Mouse (Mus musculus) neural tube, embryonic 11.5 days (tissue): ENCODE measurements around the gene Pank2. TPM values are rescaled to one million over a fixed set of nuclear protein-coding genes. Genes with fewer than 3 reads are reported as not detected.
A peak's percentile ranks its signal among the peaks of the same experiment; 100 is the strongest.
"Not testable (repeated sequence)": the region's sequence is repeated elsewhere in the genome, so short reads cannot be mapped to it uniquely, and the experiment has no call there.

ENCODE experiments used
- ATAC-seq: fragments of 200-750 bp; cut with Nextera tagmentation; 2 replicates; pipeline ENCODE4 v1.8.0; 2017; ENCODE audit warnings: moderate number of reproducible peaks, mild to moderate bottlenecking, moderate TSS enrichment, moderate library complexity; ENCODE audit not compliant: insufficient read depth, low FRiP score, low TSS enrichment
- DNase-seq: peaks from one replicate; pipeline ENCODE4 v3.0.0-alpha.2; 2015; ENCODE audit warnings: low spot score
- H3K27ac ChIP-seq: fragments of 300-500 bp; sonication (generic); 2 replicates; pipeline ENCODE4 v1.5.1; 2014; ENCODE audit warnings: low read depth, mild to moderate bottlenecking, low read length
- H3K27me3 ChIP-seq: fragments of 300-500 bp; sonication (generic); 2 replicates; pipeline ENCODE4 v1.6.1; 2014; ENCODE audit warnings: mild to moderate bottlenecking, low read length, mixed read lengths; ENCODE audit not compliant: control insufficient read depth, insufficient read depth
- H3K36me3 ChIP-seq: fragments of 300-500 bp; sonication (generic); 2 replicates; pipeline ENCODE4 v1.6.1; 2014; ENCODE audit warnings: mild to moderate bottlenecking, low read length, moderate library complexity, mixed read lengths; ENCODE audit not compliant: control insufficient read depth, insufficient read depth
- H3K4me1 ChIP-seq: fragments of 300-500 bp; sonication (generic); 2 replicates; pipeline ENCODE4 v1.6.1; 2014; ENCODE audit warnings: low read length, mixed read lengths; ENCODE audit not compliant: control insufficient read depth, insufficient read depth
- H3K4me2 ChIP-seq: fragments of 300-500 bp; sonication (generic); 2 replicates; pipeline ENCODE4 v1.6.1; 2014; ENCODE audit warnings: low read depth, mild to moderate bottlenecking, moderate library complexity
- H3K4me3 ChIP-seq: fragments of 300-500 bp; sonication (generic); 2 replicates; pipeline ENCODE4 v1.5.1; 2014; ENCODE audit warnings: low read depth, low read length
- H3K9ac ChIP-seq: fragments of 300-500 bp; sonication (generic); 2 replicates; pipeline ENCODE4 v1.6.1; 2014; ENCODE audit warnings: mild to moderate bottlenecking, low read length
- H3K9me3 ChIP-seq: fragments of 300-500 bp; sonication (generic); 2 replicates; pipeline ENCODE4 v1.6.1; 2016; ENCODE audit warnings: low read length; ENCODE audit not compliant: control insufficient read depth
- WGBS: fragments of 180-500 bp; shearing (Covaris S2); extraction: QIAGEN DNeasy Blood & Tissue Kit; methylation state at CpG from one replicate; pipeline ENCODE4 v1.1.7; 2014; 5-methylcytosine and 5-hydroxymethylcytosine counted together
- polyA plus RNA-seq: library from polyadenylated mRNA; unstranded; fragments of >200 nt; fragmentation: Nextera tagmentation; extraction: Ambion mirVana; gene quantifications from 2 replicates; pipeline ENCODE4 v1.2.1, GENCODE M21; 2014

Pank2 gene
- polyA plus RNA-seq, 1 experiment from 2014 or later = 58.2 TPM

DNA sequence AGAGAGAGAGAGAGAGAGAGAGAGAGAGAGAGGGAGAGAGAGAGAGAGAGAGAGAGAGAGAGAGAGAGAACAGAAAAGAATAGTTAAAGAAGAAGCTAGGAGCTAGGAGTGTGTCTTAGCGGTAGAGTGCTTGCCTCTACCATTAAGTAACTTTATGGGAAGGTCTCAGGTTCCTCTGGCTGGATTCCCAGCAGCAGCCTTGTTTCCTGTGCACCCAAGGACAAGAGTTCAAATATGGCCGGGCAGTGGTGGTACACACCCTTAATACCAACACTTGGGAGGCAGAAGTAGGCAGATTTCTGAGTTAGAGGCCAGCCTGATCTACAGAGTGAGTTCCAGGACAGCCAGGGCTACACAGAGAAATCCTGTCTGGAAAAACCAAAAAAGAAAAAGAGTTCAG lies 35.6 kb upstream of the Pank2 start:
- not testable (repeated sequence) for H3K9me3 ChIP-seq, ATAC-seq, H3K27ac ChIP-seq, H3K9ac ChIP-seq, H3K4me3 ChIP-seq, DNase-seq, H3K27me3 ChIP-seq, H3K36me3 ChIP-seq, H3K4me2 ChIP-seq, H3K4me1 ChIP-seq
- 79% methylated on average over 2 of the region's 2 CpGs for WGBS

GRCm38 (mm10) chr2:131227243-131227642 lies 35.1 kb upstream of the Pank2 start:
- H3K27me3 ChIP-seq = no peaks in the 10 kb centered on the region
- WGBS = 94% methylated on average over 3 of the region's 3 CpGs
- no peak for ATAC-seq

GRCm38 (mm10) chr2:131232558-131232957 lies 29.7 kb upstream of the Pank2 start:
- H3K9me3 ChIP-seq = no peaks in the 10 kb centered on the region
- H3K27me3 ChIP-seq = no peaks in the 10 kb centered on the region
- H3K4me1 ChIP-seq = peaks cover 3% of the 10 kb centered on the region; the same call in 1 of the 2 replicates
- no peak overlapping the region for H3K4me2 ChIP-seq
- H3K27ac ChIP-seq = no peak overlapping the region
- no peak for ATAC-seq
- no peak overlapping the region for H3K9ac ChIP-seq
- no peak overlapping the region for H3K4me3 ChIP-seq
- H3K36me3 ChIP-seq = no peaks in the 10 kb centered on the region
- 87% methylated on average over 2 of the region's 2 CpGs for WGBS
- DNase-seq = no peak

More at GRCm38 (mm10) chr2:131227243-131227642, 35.1 kb upstream of the Pank2 start:
- no peaks in the 10 kb centered on the region for H3K9me3 ChIP-seq
- H3K27ac ChIP-seq = no peak overlapping the region
- H3K9ac ChIP-seq = no peak overlapping the region
- no peaks in the 10 kb centered on the region for H3K36me3 ChIP-seq
- no peak for DNase-seq
- no peak overlapping the region for H3K4me2 ChIP-seq
- H3K4me1 ChIP-seq = no peaks in the 10 kb centered on the region
- no peak overlapping the region for H3K4me3 ChIP-seq

- peaks cover 3% of the 10 kb centered on the region; the same call in 1 of the 2 replicates for H3K4me1 ChIP-seq
- no peaks in the 10 kb centered on the region for H3K36me3 ChIP-seq
- no peaks in the 10 kb centered on the region for H3K9me3 ChIP-seq
- peak within 1 kb of the TSS; percentile 53 for H3K4me3 ChIP-seq
- 10% methylated on average over 29 of the region's 29 CpGs for WGBS
- H3K27me3 ChIP-seq = no peaks in the 10 kb centered on the region
- H3K27ac ChIP-seq = 0 out of 2 replicates have a peak within 1 kb of the TSS, but pooled peaks have one; percentile 39
- H3K9ac ChIP-seq = peak within 1 kb of the TSS; percentile 65
- H3K4me2 ChIP-seq = peak within 1 kb of the TSS; percentile 93
- ATAC-seq (peak; percentile 100), DNase-seq (peak; percentile 94)
Measured at GRCm38 (mm10) chr2:131233307-131234126, 28.8 kb upstream of the Pank2 start, which contains the start of gene Mavs. Gene Mavs, plus strand, starts transcription at chr2:131234063.

GRCm38 (mm10) chr2:131234127-131234650 lies 28.1 kb upstream of the Pank2 start:
- ATAC-seq (0 out of 2 replicates have a peak, but pooled peaks have one; percentile 11), DNase-seq (no peak)
- peak overlapping the region; percentile 93 for H3K4me2 ChIP-seq
- no peaks in the 10 kb centered on the region for H3K36me3 ChIP-seq
- peak overlapping the region; percentile 65 for H3K9ac ChIP-seq
- no peaks in the 10 kb centered on the region for H3K9me3 ChIP-seq
- peaks cover 3% of the 10 kb centered on the region; the same call in 1 of the 2 replicates for H3K4me1 ChIP-seq
- no peaks in the 10 kb centered on the region for H3K27me3 ChIP-seq
- H3K4me3 ChIP-seq = peak overlapping the region; percentile 53
- no peak overlapping the region for H3K27ac ChIP-seq
- 19% methylated on average over 28 of the region's 28 CpGs for WGBS

DNA sequence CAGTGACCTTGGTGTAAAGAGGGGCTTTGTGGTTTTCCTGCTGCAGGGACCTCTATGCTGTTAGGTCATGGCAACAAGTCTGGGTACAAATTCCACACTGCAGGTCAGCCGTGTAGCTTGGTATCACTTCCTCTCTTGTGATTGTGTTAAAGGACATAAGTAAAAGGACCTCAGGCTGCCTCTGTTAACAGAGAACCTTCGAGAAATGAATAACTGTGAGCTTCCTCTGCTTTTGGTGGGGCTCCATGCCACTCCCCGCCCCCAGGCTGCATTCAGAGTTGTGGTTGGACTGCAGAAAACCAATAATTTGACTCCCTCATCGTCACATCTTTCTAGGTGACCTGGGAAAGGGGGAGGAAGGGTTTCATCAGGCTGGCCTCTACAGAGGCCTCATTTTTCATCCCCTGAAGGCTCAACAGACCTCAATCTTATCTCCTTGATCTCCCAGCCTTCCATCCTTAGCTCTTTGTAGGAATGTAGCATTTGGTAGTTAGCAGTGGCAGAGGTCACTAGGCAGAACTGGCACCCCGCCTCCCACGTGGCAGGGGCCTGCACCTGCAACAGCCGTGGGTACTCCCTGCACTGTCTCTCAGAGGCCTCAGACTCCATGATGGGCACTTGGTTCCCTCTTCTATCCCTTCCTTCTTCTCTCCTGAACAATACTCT lies 27.2 kb upstream of the Pank2 start:
- DNase-seq (no peak), ATAC-seq (no peak)
- Histone ChIP-seq H3K36me3 (no peaks in the 10 kb centered on the region), H3K9me3 (no peaks in the 10 kb centered on the region), H3K27me3 (no peaks in the 10 kb centered on the region), H3K27ac (no peak overlapping the region), H3K4me2 (peak overlapping the region; percentile 93; the same call in 1 of the 2 replicates), H3K4me1 (peaks cover 3% of the 10 kb centered on the region; the same call in 1 of the 2 replicates), H3K9ac (no peak overlapping the region), H3K4me3 (no peak overlapping the region)
- 77% methylated on average over 7 of the region's 7 CpGs for WGBS

DNA sequence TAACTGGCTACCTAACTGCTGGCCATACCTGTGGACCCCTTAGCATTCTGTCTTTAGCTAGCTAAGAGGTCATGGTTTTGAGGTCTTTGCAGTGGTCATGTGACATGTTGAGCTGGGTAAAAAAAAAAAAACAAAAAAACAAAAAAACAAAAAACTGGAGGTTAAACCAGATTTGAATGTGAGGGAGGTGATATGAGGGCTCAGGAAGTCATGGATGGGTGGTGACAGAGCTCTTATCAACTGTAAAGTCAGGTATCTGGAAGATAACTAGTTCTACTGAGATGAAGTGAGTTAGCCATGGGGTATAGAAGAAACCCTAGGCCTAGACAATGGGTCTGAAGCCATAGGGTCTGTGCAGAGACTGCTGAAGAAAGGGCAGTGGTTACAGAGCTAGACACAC lies 20.1 kb upstream of the Pank2 start:
- H3K36me3 ChIP-seq = peaks cover 7% of the 10 kb centered on the region
- DNase-seq (no peak), ATAC-seq (no peak)

DNA sequence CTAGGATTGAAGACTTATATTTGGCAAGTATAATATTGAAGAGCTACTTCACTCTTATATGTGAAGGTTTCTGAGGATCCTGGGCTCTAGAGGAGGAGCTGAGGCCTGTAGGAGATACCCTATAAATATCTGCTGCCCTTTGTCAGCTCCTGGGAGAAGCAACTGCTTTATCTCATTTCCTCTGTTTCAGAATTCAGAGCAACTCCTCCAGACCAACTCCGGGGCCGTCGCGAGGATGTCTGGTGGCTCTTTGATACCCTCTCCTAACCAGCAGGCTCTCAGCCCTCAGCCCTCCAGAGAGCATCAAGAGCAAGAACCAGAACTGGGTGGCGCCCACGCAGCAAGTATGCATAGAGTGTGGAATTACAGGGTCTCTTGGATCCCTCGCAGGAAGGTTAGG lies 19.4 kb upstream of the Pank2 start:
- H3K9ac ChIP-seq = no peak overlapping the region
- H3K27ac ChIP-seq = no peak overlapping the region
- H3K4me2 ChIP-seq = no peak overlapping the region
- no peak for DNase-seq
- no peak overlapping the region for H3K4me3 ChIP-seq
- H3K4me1 ChIP-seq = no peaks in the 10 kb centered on the region
- ATAC-seq = no peak
- 89% methylated on average over 7 of the region's 7 CpGs for WGBS
- H3K27me3 ChIP-seq = no peaks in the 10 kb centered on the region
- no peaks in the 10 kb centered on the region for H3K9me3 ChIP-seq
- H3K36me3 ChIP-seq = peaks cover 7% of the 10 kb centered on the region

More for the DNA sequence above, 20.1 kb upstream of the Pank2 start:
- Histone ChIP-seq H3K27me3 (no peaks in the 10 kb centered on the region), H3K4me2 (no peak overlapping the region), H3K4me1 (no peaks in the 10 kb centered on the region), H3K4me3 (no peak overlapping the region), H3K9me3 (no peaks in the 10 kb centered on the region), H3K27ac (no peak overlapping the region), H3K9ac (no peak overlapping the region)
